Mouse (Mus musculus) CH12.LX (cell line): ENCODE results near the gene Izumo3.

ENCODE experiments used
- CTCF ChIP-seq, 2 experiments: IDR thresholded peaks in 1 of 2; conservative IDR thresholded peaks in 1 of 2; 2 replicates each; pipeline ENCODE4 v1.5.1; 2011 to 2012; ENCODE audit warnings: low read depth in 2 of 2, low read length in 2 of 2, improper control_type of control experiment in 1 of 2, inconsistent platforms in 1 of 2, mild to moderate bottlenecking in 1 of 2, moderate library complexity in 1 of 2
- ELF1 ChIP-seq: IDR thresholded peaks from 2 replicates; pipeline ENCODE4 v1.6.1; 2014; ENCODE audit warnings: low read depth, mild to moderate bottlenecking, inconsistent platforms, low read length, improper control_type of control experiment
- EP300 ChIP-seq: IDR thresholded peaks from 2 replicates; pipeline ENCODE4 v1.6.1; 2011; ENCODE audit warnings: low read length, improper control_type of control experiment
- ETS1 ChIP-seq: conservative IDR thresholded peaks from 2 replicates; pipeline ENCODE4 v1.6.1; 2012; ENCODE audit warnings: low read depth, mild to moderate bottlenecking, inconsistent platforms, low read length, improper control_type of control experiment, moderate library complexity
- HCFC1 ChIP-seq: IDR thresholded peaks from 2 replicates; pipeline ENCODE4 v1.6.1; 2012; ENCODE audit warnings: low read depth, mild to moderate bottlenecking, inconsistent platforms, low read length, improper control_type of control experiment
- MYC ChIP-seq: IDR thresholded peaks from 2 replicates; pipeline ENCODE4 v1.6.1; 2011; ENCODE audit warnings: low read depth, mild to moderate bottlenecking, improper control_type of control experiment, low read length
- POLR2A ChIP-seq: IDR thresholded peaks from 2 replicates; pipeline ENCODE4 v1.6.1; 2011; ENCODE audit warnings: low read depth, mild to moderate bottlenecking, improper control_type of control experiment, low read length
- RAD21 ChIP-seq: IDR thresholded peaks from 2 replicates; pipeline ENCODE4 v1.6.1; 2011; ENCODE audit warnings: low read depth, mild to moderate bottlenecking, low read length, improper control_type of control experiment, moderate library complexity
- UBTF ChIP-seq: IDR thresholded peaks from 2 replicates; pipeline ENCODE4 v1.6.1; 2012; ENCODE audit warnings: low read depth, mild to moderate bottlenecking, inconsistent platforms, low read length, improper control_type of control experiment, moderate library complexity
- ZC3H11A ChIP-seq: IDR thresholded peaks from 2 replicates; pipeline ENCODE4 v1.6.1; 2012; ENCODE audit warnings: low read depth, mild to moderate bottlenecking, inconsistent platforms, low read length, improper control_type of control experiment

- TF ChIP-seq ZC3H11A (no peak), UBTF (no peak), CTCF (conservative IDR thresholded peaks at IDR 0.05 in 1 of 2, IDR thresholded peaks at IDR 0.05 in 1 of 2; ENCODE audit: low read depth in 2 of 2, low read length in 2 of 2) (no peak), ELF1 (no peak), EP300 (no peak), HCFC1 (no peak), ETS1 (no peak), MYC (no peak), RAD21 (no peak), POLR2A (no peak)
Measured at GRCm38 (mm10) chr4:92152646-92153045, 5.6 kb upstream of the Izumo3 start.
